Mouse (Mus musculus) G1E (cell line): ENCODE data around the gene Map4k4.

Experiments
- CTCF ChIP-seq: IDR thresholded peaks from 2 replicates; pipeline ENCODE4 v1.5.1; 2012; ENCODE audit warnings: low read depth, low read length, inconsistent platforms, mixed read lengths
- GATA1 ChIP-seq: IDR thresholded peaks from 2 replicates; pipeline ENCODE4 v1.6.1; 2012; ENCODE audit warnings: borderline replicate concordance, low read length, inconsistent platforms, mixed read lengths
- GATA2 ChIP-seq: IDR thresholded peaks from 2 replicates; pipeline ENCODE4 v1.6.1; 2012; ENCODE audit warnings: low read depth, low read length, inconsistent platforms, borderline replicate concordance
- POLR2AphosphoS5 ChIP-seq: IDR thresholded peaks from 2 replicates; pipeline ENCODE4 v1.6.1; 2012; ENCODE audit warnings: low read depth, low read length, inconsistent platforms; ENCODE audit not compliant: insufficient replicate concordance
- TAL1 ChIP-seq: conservative IDR thresholded peaks from 2 replicates; pipeline ENCODE4 v1.6.1; 2012; ENCODE audit warnings: low read depth, low read length, inconsistent platforms, mixed read lengths

- TF ChIP-seq CTCF = no peak
- TF ChIP-seq POLR2AphosphoS5 = no peak
- TF ChIP-seq TAL1 = no peak
- TF ChIP-seq GATA2 = no peak
- TF ChIP-seq GATA1 = no peak
Observed at GRCm38 (mm10) chr1:40027116-40027620, 126.5 kb downstream of the Map4k4 start.
